Mouse (Mus musculus) heart, adult 8-10 months (tissue): ENCODE data around the gene Nbas. TPM values are rescaled to one million over a fixed set of nuclear protein-coding genes. Genes with fewer than 3 reads are reported as not detected.

Experiments used
- DNase-seq: peaks from one replicate; pipeline ENCODE4 v3.0.0; 2022; ENCODE audit warnings: low spot score
- total RNA-seq, 4 experiments: library from RNA; stranded (reverse); gene quantifications; 2 replicates each; pipeline ENCODE4 v1.2.4; 2022

The Nbas gene
- total RNA-seq: 10 to 100 TPM; 29.7 to 34.6 (median 32.7) TPM

DNA sequence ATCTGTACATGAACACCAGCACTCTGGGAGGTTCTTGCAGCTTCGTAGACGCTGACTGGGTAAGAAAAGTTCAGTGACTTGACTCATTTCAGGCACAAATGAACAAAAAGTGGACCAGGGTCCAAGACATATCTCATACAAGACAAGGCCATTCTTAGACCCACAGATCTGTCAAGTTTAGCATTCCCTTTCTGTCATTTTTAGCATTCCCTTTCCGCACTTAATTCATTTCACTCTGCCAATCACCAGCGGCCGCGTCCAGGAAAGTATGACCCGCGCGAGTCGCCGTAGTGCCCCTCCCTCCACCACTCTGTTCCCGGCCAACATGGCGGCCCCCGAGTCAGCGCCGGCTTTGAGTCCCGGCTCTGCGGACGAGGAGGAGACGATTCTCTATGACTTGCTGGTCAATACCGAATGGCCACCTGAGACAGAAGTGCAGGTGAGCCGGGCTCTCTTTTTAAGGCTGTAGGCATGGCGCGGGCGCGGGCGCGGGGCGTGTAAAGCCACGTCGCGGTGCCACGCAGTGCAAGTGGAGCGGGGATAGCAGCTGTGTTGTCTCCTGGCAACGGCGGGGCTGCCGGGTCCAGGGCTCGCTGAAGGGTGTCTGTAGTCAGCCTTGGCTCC is at the start of gene Nbas:
Gene Nbas (plus strand): TSS at position 308 of the 624 bp plus-strand sequence.
- DNase-seq: peak; percentile 83

DNA sequence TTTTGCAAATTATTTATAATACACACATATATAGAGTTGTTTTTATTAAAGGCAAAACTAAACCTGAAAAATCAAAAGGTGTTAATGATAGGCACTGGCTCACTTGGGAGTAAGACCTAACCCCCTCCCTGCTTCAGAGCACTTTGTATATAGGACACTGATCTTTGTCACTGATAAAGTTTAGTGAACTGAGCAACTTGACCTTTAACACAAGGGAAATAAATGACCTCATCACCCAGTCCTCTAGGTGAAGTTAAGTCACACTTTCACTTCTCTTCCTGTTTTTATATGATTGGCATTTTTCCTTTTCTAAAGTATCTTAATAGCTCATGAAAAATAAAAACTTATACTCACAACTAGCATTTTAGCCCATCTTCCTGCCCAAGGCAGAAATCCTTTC is 26.5 kb upstream of the Nbas start:
- DNase-seq: no peak

DNA sequence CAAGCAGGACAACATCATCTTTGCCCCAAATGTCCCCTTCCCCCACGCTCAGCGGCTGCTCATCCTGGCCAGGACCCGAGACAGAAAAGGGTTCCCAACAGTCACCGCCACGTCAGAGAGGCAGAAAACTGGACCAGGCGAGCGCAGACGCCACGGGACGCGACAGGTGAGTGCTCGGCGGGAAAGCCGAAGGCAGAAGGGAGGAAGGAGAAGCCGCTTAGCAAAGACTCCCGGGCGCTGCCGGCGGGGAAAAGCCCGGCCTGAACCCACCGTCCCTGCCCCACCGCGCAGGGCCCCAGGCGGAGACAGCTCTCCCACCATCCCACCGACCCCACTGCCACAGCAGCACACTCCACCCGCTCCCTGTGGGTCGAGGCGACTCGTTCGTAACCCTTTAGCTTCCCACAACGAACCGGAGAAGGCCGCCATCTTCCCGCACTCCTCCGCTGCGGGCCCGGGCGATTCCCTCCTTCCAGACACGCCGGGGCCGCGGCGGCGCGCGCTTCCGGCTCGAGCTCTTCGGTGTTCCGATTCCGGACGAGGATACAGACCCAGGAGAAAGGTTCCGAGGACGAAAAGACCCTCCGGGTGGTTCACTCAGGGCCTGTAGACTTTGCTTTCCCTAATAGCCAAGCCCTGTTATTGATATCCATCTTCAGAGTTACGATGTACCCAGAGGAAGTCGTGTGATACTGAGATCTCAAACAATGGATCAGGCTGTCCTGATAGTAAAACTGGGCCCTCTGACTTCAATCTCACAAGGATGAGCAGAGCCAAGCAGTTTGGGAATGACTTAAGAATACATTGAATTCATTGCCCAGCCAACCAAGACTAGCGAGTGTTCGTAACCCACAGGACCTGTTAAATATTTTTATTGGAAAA is 20.0 kb upstream of the Nbas start, which contains the start of gene Ddx1:
Gene Ddx1 (minus strand): TSS at position 523 of the 882 bp plus-strand sequence.
- peak; percentile 77 for DNase-seq

DNA sequence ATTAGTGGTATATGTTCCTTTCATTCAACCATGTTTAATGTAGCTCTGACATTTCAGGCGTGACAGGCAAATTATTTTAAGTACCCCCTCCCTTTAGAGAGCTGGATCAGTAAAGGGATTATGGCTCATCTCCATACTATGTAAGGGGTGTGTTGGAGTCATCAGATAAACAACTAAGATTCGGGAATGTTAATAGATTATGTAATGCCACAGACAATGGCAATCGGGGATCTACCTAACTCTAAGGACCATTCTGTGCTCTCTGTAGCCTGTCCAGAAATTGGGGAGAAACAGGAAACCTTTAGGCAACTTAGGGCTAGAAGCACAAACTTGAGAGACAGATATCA is 19.4 kb upstream of the Nbas start:
- DNase-seq: no peak

DNA sequence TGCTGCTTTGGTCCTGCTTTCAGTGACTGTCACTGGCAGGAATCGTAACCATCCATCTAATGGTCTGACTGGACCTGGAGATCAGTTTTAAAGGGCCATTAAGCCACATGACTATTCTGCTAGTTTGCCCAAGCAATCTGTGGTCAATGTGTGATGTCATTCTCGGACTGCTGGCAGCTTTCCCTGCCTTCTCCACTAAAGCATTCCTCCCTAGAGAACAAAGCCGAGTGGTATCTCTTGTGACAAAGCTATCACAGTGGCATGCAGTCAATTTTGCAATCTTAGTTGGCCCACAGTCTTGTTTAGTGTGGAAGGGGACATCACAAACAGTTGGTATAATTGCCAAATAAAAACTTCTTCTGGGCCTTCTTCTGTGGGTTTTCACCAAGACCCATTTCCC is 13.9 kb upstream of the Nbas start:
- no peak for DNase-seq

DNA sequence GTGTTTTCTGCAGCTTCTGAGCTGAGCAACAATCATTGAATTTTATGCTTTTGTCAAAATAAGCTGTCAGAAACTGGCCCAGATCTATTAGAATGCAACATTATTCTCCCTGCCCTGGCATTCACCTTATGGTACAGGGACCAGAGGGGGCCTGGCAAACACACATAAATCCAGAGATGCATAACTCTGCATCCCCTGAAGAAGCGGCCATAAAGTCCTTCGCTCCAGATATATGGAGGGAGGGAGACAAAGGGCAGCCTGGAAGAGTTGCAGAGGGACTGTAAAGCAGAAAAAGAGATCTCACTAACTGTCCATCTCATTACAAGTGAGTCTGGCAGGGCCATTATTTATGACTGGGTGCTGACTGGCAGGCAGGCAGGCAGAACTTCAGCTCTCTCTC is 13.2 kb upstream of the Nbas start:
- DNase-seq: no peak

DNA sequence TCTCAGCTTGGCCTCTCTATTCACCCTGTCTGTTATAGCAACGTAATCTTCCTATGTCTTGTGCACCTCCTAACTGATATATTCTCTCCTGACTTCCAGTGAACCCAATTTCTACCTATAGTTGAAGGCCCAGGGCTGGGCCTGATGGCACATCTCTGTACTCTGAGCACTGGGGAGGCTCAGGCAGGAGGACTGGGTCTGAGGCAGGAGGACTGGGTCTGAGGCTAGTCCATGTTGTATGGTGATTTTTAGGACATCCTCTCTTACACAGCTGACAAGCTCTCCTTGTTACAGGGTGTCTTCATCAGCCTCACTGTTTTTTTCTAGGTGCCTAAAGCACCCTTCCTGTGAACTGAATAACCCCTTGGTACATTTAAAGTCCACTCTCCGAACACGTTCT is 521 bp upstream of the Nbas start:
- no peak for DNase-seq

DNA sequence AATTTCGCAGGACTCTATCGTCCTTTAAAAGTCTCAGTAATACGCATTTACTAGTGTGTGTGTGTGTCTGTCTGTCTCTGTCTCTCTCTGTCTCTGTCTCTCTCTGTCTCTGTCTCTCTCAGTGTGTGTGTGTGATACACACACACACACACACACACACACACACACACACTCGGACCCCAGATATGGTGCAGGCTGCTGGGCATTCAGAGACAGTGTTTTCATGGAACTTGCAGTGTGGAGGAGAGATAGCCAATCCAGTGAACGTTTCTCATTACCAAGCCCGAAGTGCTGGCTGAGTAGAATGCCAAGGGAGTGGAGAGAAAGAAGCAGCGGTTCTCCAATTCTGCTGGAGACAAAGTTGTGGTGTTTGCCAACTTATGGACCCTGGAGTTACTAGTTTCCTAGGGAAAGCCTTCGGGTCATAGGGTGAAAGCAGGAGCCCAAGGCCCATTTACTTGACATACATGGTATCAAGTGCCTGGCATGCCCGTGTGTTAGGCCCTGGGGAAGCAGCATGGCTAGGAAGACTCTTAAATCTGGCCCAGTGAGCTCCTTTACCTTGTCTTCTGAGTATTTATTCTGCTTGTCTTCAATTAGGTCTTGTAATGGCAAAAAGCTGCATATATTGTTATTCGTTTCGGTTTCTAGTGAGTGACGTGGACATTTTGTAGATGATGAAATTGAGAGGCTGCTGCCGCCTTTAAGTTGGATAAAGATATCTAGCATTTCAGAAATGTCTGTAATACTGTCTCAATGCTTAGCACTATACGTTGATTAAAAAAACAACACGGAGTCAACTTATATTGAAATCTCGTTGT is 847 bp downstream of the Nbas start:
- no peak for DNase-seq

DNA sequence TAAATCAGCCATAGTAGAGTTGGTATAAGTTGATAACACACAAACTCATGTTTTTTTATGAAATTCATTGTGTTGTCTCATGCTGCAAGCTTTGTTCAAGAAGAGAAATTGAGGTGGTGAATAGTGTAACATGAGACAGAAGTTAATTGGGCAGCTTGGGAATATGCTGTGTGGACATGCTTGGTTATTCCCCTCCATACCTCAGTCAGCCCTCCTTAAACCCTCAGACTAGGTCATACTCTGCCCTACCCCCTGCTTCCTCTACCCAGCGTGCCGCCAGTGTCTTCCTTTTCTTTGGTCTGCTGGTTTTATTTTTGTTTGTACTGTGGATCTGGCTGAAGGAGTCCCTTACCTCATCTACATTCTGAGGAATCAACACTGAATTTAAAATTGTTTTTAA is 22.5 kb downstream of the Nbas start:
- DNase-seq: no peak

DNA sequence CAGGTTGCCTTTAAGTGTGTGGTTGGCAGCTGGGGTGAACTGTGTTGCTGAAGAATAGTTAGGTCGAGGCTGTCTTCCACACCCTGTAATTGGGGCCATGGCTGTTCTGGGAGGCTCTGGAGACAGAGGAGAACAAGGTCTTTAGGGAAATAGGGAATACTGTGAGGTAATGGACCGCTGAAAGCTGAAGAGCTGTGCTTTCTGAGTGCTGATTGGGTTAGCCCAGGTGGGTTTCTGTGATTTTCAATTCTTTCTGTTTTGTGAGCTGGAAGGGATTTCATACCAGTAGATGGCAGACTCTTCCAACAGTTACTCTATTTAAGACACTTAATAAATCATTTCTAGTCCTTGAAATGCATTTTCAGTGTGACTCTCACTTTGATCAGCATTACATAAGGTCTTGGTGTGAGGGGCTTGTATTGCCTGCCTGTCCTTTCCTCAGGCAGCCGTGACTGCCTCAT is 24.5 kb downstream of the Nbas start:
- DNase-seq: no peak

DNA sequence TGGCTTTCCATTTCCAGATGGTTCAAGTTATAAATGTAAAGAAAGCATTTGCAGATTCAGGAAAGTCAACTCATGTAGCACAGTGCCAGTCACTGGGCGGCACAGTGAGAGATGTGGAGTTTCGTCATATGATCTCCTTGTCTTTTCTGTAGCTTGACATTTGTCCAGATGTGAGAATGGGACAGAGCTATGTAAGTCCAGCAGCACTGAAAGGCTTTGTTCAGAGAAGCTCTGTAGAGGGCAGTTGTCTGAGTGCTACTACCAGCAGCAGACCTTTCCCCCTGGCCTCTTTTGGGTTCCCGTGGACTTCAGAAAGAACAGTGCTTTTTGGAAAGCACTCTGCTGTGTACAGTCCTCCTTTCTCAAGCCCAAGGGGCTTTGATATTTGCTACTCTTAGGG is 34.1 kb downstream of the Nbas start:
- DNase-seq: no peak

DNA sequence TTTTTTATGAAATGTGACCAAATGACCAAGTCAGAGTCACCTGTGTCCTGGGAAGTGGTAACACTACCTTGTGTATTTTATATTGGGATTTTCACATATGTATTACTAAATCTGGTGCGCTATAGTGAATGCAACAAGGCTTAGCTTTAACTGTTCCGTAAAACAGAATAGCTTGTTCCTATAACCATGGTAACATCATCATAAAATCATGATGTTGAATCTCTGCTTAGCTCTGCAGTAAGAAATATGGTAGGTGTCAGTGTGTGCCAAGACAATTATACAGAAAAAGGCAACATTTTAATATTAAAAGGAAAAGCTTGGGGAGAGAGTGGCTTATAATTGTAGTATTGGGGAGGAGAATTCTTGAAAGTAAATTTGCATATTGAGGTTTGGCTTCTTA is 45.0 kb downstream of the Nbas start:
- no peak for DNase-seq

DNA sequence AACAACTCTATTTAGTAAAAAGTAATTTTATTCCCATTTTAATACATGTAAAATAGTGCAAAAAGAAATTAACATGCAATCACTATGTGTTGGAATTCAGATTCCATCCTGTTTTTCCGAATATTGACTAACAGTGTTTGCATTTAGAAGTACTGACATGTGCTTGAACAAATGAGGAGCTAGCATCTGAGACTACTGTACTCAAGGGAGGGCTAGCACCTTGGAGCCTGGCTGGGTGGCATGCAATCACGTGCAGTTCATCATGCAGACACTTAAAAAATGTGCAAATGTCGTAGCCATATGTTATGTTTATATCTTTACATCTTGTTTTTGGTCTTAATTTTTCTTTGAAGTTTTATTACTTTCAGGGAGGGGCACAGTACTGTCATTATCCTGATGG is 45.5 kb downstream of the Nbas start:
- DNase-seq: no peak

DNA sequence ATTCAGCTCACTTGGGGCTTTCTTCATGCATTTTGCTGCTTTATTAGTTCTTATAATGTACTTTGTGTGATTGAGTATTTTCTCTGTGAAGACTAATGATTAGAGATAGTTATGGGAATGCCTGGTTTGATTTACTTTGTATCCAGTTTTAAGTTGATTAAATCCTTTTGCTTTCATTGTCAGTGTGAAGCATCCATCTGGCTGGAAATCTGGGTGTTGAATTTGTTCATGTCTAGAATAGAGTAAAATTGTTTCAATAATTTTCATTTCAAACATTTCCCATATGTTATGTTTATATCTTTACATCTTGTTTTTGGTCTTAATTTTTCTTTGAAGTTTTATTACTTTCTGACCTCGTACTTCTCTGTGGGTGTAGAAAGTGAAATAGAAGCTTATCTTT is 46.1 kb downstream of the Nbas start:
- no peak for DNase-seq

DNA sequence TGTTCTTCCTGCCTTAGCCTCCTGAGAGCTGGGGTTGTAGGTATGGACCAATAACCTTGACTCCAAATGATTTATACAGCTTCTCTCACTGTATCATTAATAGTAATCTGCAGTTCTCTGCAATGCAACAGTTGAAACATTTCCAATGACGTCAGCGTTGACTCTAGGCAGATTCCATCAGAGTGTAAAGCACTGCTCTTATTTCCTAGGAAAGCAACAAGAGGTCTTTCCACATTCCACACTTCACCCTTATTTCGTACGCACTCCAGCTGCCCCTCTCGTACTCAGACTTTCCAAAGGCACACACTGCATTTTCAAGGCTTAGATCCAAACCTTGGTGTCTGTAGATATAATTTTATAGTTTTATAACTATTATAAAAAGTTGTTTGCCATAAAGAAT is 73.6 kb downstream of the Nbas start:
- DNase-seq: no peak

DNA sequence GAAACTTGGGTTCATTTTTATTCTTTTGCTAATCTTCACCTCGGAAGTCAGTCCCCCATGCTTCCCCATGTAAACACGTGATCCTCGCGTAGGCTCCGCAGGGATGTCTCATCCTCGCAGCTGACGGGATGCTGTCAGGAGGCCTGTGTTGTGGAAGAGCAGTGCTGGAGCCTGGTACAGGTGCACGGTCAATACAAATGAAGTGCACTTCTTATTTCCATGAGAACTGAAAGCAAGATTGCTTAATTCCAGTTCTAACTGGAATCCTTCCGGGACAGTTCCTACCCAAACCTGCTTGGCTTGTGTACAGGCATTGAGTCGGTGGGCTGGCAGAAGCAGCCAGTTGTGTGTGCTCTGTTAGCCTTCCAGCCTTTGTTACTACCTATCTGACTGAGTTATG is 87.3 kb downstream of the Nbas start:
- DNase-seq: no peak

DNA sequence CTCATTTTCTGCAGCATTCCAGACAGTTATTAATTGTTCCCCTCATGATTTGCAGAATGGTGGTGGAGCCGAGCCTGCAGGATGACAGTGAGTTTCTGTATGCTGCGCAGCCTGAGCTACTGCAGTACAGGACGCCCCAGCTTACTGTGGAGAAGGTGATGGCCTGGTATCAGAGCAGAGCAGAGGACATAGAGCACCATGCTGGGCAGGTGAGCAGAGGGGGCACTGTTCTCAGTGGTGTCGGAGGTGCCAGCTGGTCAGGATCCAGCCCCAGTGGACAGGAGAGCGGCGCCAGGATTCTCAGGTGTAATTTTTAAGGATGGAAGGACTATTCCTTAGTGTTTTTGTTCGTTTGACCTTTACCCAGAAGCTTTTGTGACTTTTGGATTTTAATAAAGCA is 87.8 kb downstream of the Nbas start:
- DNase-seq: no peak

DNA sequence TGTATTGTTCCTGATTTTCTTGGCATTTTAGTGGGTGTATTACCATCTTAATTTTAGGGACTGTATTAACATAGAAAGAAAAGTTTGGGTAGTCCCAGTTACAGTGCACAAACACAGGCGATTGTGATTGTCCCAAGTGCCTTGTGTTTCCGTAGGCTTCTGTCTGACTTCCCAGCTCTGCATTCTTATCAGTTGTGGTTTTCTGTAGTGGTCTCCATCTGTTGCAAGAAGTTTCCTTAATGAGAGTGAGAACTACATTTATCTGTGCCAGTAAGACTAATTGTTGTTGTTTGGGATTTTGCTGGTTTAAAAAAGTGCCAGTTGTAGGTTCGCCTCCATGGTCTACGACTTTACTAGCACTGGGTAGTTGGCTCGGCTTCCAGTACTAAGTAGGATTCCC is 88.3 kb downstream of the Nbas start:
- DNase-seq: no peak

DNA sequence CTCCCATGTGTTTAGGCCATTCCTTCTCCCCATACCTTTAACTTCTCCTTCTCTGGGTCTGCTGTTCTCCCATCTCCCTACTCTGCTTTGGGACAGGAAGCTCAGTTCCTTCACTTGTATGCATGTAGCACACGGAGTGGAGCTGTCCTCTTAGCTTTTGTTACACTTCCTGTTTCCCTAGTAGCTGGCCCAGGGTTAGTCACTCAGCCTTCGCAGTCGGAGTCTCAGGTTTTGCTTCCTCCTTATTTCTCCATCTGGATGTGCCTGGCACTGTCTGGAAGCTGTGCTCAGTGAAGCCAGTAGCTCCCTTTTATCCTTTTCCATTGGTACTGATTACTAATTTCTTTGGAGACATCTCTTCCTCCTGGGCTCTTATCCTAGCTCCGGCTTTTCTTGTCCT is 89.9 kb downstream of the Nbas start:
- no peak for DNase-seq

DNA sequence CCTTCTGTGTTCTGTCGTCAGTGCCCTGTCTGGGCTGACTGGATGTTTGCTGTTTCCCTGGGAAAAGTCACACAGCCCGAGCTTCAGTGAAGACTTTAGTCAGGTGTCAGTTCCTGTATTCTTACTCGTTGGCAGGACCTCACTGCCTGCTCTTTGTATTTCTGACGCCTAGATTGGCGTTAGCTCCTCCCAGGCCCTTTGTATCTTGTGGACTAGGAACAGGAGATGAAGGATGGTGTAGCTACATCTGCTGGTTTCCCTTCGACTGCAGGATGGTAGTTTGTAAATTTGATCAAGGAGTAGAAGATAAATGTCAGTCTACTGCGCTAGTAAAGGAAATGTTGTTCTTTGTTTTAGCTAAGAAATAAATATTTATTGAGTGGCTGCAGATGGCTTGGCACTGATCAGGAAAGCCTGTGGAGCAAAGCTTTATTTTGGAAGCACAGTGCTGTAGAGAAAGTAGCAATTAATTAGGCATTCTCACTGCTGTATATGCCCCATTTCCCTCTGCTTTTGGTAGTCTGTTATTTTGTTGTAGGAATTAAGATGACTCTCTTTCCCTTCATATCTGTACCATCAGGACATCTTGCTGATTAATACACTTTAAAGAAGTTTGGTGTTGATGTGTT is 91.4 kb downstream of the Nbas start:
- DNase-seq: no peak

DNA sequence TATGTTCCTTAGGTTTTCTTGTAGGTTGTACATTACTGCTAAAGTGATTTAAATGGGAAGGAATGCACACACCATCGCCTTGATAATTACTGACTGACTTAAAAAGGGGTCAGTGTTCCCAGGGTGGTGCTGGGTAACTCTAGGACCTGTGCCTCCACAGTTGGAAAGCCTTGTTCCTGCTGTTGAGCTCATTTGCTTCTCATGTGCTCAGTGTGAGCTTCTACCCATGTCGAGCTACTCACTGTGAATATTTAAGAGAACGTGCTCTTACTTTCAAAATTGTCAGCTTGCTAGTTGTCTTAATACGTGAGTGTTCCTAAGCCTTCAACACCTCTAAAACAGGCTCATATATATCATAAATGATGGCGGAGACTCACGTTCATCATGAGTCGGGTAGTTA is 112.6 kb downstream of the Nbas start:
- DNase-seq: no peak

DNA sequence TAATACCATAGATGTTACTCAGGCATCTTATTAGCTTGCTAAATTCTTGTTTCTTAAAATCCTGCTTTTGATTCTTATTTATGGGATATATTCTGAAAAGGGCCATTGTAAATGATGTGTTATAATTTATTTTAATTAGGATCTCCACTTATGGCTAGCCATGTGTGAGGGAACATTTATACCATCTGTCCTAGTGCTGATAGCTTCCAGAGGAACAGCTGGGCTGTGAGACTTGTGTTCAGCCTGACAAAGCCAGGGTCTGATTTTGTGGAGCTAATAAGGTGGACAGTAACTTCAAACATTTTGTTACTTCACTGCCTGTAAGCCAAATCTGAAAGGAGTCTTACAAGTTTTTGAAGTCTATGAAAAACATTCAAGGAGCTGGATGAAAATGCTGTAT is 113.1 kb downstream of the Nbas start:
- DNase-seq: no peak
